Mouse (Mus musculus) heart, embryonic 16.5 days (tissue): ENCODE measurements around the gene Smarca4. TPM values are rescaled to one million over a fixed set of nuclear protein-coding genes. Genes with fewer than 3 reads are reported as not detected.

Experiments
- ATAC-seq: fragments of 200-750 bp; cut with Nextera tagmentation; replicated peaks from 2 replicates; pipeline ENCODE4 v1.8.0; 2017; ENCODE audit warnings: moderate number of reproducible peaks; ENCODE audit not compliant: insufficient read depth, low FRiP score; ENCODE audit errors: extremely low read depth
- H3K27ac ChIP-seq: fragments of 300-500 bp; sonication (generic); 2 replicates; pipeline ENCODE4 v1.5.1; 2014; ENCODE audit warnings: mild to moderate bottlenecking, low read length, control low read depth, moderate library complexity
- H3K27me3 ChIP-seq: fragments of 300-500 bp; sonication (generic); 2 replicates; pipeline ENCODE4 v1.6.1; 2014; ENCODE audit warnings: low read length, mixed read lengths; ENCODE audit not compliant: control insufficient read depth, insufficient read depth
- H3K36me3 ChIP-seq: fragments of 300-500 bp; sonication (generic); 2 replicates; pipeline ENCODE4 v1.6.1; 2014; ENCODE audit not compliant: control insufficient read depth, insufficient read depth
- H3K4me1 ChIP-seq: fragments of 300-500 bp; sonication (generic); 2 replicates; pipeline ENCODE4 v1.6.1; 2014; ENCODE audit warnings: low read length, mixed read lengths; ENCODE audit not compliant: control insufficient read depth, insufficient read depth
- H3K4me2 ChIP-seq: fragments of 300-500 bp; sonication (generic); 2 replicates; pipeline ENCODE4 v1.6.1; 2014; ENCODE audit warnings: low read depth, mild to moderate bottlenecking, control low read depth, low read length
- H3K4me3 ChIP-seq: fragments of 300-500 bp; sonication (generic); 2 replicates; pipeline ENCODE4 v1.5.1; 2014; ENCODE audit warnings: mild to moderate bottlenecking, control low read depth, low read length
- H3K9ac ChIP-seq: fragments of 300-500 bp; sonication (generic); 2 replicates; pipeline ENCODE4 v1.6.1; 2014; ENCODE audit warnings: low read length, control low read depth
- H3K9me3 ChIP-seq: fragments of 300-500 bp; sonication (generic); replicated peaks from 2 replicates; pipeline ENCODE4 v1.6.1; 2016; ENCODE audit warnings: low read length; ENCODE audit not compliant: control insufficient read depth
- WGBS: fragments of 180-500 bp; shearing (Covaris S2); extraction: QIAGEN DNeasy Blood & Tissue Kit; methylation state at CpG from one replicate; pipeline ENCODE4 v1.1.7; 2014; 5-methylcytosine and 5-hydroxymethylcytosine counted together
- polyA plus RNA-seq: library from polyadenylated mRNA; unstranded; fragments of >200 nt; fragmentation: Nextera tagmentation; extraction: Ambion mirVana; gene quantifications from 2 replicates; pipeline ENCODE4 v1.2.1, GENCODE M21; 2015

Gene Smarca4
- polyA plus RNA-seq, 1 experiment from 2014 or later, result 52.5 TPM

DNA sequence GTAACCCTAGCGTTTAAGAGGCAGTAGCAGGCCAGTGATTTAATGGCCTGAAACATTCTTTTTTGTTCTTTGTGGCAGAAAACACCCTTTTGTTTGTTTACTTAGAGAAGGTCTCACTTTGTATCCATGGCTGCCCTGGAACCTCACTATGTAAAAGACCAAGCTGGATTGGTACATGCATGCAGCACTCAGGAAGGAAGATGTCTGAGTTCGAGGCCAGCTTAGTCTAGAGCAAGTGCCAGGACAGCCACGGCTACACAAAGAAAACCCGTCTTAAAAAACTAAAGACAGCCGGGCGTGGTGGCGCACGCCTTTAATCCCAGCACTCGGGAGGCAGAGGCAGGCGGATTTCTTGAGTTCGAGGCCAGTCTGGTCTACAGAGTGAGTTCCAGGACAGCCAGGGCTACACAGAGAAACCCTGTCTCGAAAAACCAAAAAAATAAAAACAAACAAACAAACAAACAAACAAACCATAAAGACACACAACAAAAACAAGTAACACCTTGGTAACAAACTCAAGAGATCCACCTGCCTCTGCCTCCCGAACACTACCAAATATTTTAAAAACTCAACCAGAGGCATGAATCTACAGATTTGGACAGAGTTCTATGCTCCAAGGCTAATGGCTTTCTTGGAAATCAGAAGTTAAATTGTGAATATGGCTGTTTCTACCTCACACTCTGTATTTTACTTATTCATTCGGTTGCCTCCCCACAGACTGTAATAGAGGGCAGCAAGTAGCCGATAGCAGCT, 929 bp upstream of the Smarca4 start:
- Histone ChIP-seq H3K4me1 (peaks cover 13% of the 10 kb centered on the region), H3K9ac (peak overlapping the region; percentile 86), H3K27me3 (no peaks in the 10 kb centered on the region), H3K9me3 (no peaks in the 10 kb centered on the region), H3K4me3 (peak overlapping the region; percentile 68), H3K36me3 (no peaks in the 10 kb centered on the region), H3K4me2 (peak overlapping the region; percentile 76), H3K27ac (peak overlapping the region; percentile 96)
- 75% methylated on average over 15 of the region's 15 CpGs for WGBS
- ATAC-seq, result no peak

- peak overlapping the region; percentile 85 for H3K9ac ChIP-seq
- under 1% methylated on average over 53 of the region's 57 CpGs for WGBS
These were observed 338 bp downstream of the Smarca4 start for GRCm38 (mm10) chr9:21616232-21616781.

DNA sequence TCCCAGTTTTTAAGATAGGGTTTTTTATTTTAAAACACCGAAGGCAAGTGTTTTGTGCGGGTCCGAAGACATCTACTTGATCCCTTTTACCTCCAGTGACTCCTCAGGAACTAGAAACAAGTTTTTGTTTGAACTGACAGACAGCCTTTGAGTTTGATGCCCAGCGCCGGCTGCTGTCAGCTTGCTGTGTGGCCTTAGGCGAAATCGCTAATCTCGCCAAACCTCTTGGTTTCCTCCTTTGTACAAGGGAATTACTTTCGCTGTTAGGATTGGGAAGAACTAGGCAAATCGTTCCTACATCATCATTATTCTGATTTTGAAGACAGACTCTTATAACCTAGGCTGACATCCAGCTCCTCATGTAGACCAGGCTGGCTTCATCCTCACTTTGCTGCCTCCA, 1.1 kb downstream of the Smarca4 start:
- Histone ChIP-seq H3K9ac (peak overlapping the region; percentile 85), H3K27me3 (no peaks in the 10 kb centered on the region), H3K36me3 (no peaks in the 10 kb centered on the region), H3K4me1 (peaks cover 13% of the 10 kb centered on the region), H3K4me2 (peak overlapping the region; percentile 73), H3K4me3 (peak overlapping the region; percentile 72), H3K27ac (peak overlapping the region; percentile 93), H3K9me3 (no peaks in the 10 kb centered on the region)
- ATAC-seq, result no peak
- 5% methylated on average over 10 of the region's 10 CpGs for WGBS

More at GRCm38 (mm10) chr9:21616232-21616781, 338 bp downstream of the Smarca4 start:
- H3K36me3 ChIP-seq, result no peaks in the 10 kb centered on the region
- H3K9me3 ChIP-seq, result no peaks in the 10 kb centered on the region
- H3K4me2 ChIP-seq, result peak overlapping the region; percentile 73
- H3K4me3 ChIP-seq, result peak overlapping the region; percentile 72
- peaks cover 13% of the 10 kb centered on the region for H3K4me1 ChIP-seq
- H3K27me3 ChIP-seq, result no peaks in the 10 kb centered on the region
- ATAC-seq, result peak; percentile 81
- H3K27ac ChIP-seq, result peak overlapping the region; percentile 93

GRCm38 (mm10) chr9:21620229-21620628, 4.3 kb downstream of the Smarca4 start:
- no peak overlapping the region for H3K9ac ChIP-seq
- no peaks in the 10 kb centered on the region for H3K36me3 ChIP-seq
- no peak overlapping the region for H3K27ac ChIP-seq
- H3K4me2 ChIP-seq, result no peak overlapping the region
- no peaks in the 10 kb centered on the region for H3K9me3 ChIP-seq
- H3K27me3 ChIP-seq, result no peaks in the 10 kb centered on the region
- whole genome bisulfite sequencing, result 80% methylated on average over 4 of the region's 4 CpGs
- peaks cover 16% of the 10 kb centered on the region for H3K4me1 ChIP-seq
- no peak for ATAC-seq
- no peak overlapping the region for H3K4me3 ChIP-seq

- H3K27me3 ChIP-seq, result no peaks in the 10 kb centered on the region
- no peaks in the 10 kb centered on the region for H3K36me3 ChIP-seq
- H3K4me1 ChIP-seq, result peaks cover 11% of the 10 kb centered on the region
- H3K4me2 ChIP-seq, result no peak overlapping the region
- H3K27ac ChIP-seq, result no peak overlapping the region
- ATAC-seq, result no peak
- 87% methylated on average over 1 of the region's 1 CpGs for WGBS
- no peaks in the 10 kb centered on the region for H3K9me3 ChIP-seq
- no peak overlapping the region for H3K9ac ChIP-seq
- H3K4me3 ChIP-seq, result no peak overlapping the region
These were observed 6.7 kb downstream of the Smarca4 start for GRCm38 (mm10) chr9:21622676-21623075.

- peak; percentile 53; the same call in 1 of the 2 replicates for ATAC-seq
- H3K27me3 ChIP-seq, result no peaks in the 10 kb centered on the region
- H3K36me3 ChIP-seq, result no peaks in the 10 kb centered on the region
- no peak overlapping the region for H3K4me3 ChIP-seq
- H3K4me1 ChIP-seq, result 0 out of 2 replicates have a peak, but pooled peaks cover 3% of the 10 kb centered on the region
- 78% methylated on average over 10 of the region's 10 CpGs for WGBS
- H3K4me2 ChIP-seq, result no peak overlapping the region
- no peak overlapping the region; the same call in 1 of the 2 replicates for H3K27ac ChIP-seq
- no peak overlapping the region for H3K9ac ChIP-seq
- no peaks in the 10 kb centered on the region for H3K9me3 ChIP-seq
These were observed 9.7 kb downstream of the Smarca4 start for GRCm38 (mm10) chr9:21625342-21626339.

DNA sequence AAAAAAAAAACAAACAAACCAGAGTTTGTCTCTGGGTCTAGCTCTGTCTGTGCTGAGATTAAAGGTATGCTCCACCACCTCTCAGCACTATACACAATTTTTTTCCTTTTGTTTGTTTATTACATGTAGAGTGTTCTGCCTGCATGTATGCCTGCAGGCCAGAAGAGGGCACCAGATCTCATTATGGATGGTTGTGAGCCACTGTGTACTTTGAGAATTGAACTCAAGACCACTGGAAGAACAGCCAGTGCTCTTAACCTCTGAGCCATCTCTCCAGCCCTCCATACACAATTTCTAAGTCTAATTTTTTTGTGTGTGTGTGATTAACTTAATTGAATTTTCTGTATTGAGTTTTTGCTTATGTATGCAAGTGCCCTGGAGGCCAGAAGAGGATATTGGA, 10.6 kb downstream of the Smarca4 start:
- Histone ChIP-seq H3K9me3 (no peaks in the 10 kb centered on the region), H3K4me2 (no peak overlapping the region), H3K27ac (no peak overlapping the region), H3K4me1 (0 out of 2 replicates have a peak, but pooled peaks cover 3% of the 10 kb centered on the region), H3K4me3 (no peak overlapping the region), H3K9ac (no peak overlapping the region), H3K36me3 (no peaks in the 10 kb centered on the region), H3K27me3 (no peaks in the 10 kb centered on the region)
- ATAC-seq, result no peak

- no peak for ATAC-seq
- Histone ChIP-seq H3K9me3 (no peaks in the 10 kb centered on the region), H3K4me1 (0 out of 2 replicates have a peak, but pooled peaks cover 3% of the 10 kb centered on the region), H3K9ac (no peak overlapping the region), H3K4me3 (no peak overlapping the region), H3K36me3 (no peaks in the 10 kb centered on the region), H3K27me3 (no peaks in the 10 kb centered on the region), H3K4me2 (no peak overlapping the region), H3K27ac (no peak overlapping the region; the same call in 1 of the 2 replicates)
- WGBS, result 64% methylated on average over 5 of the region's 5 CpGs
These were observed 11.3 kb downstream of the Smarca4 start for GRCm38 (mm10) chr9:21627145-21627795.
